Mouse (Mus musculus): ENCODE measurements around the gene Mcm2. TPM values are rescaled to one million over a fixed set of nuclear protein-coding genes. Genes with fewer than 3 reads are reported as not detected.

Mcm2 gene
- total RNA-seq, 2 experiments from 2014 or later, result 175 to 236 TPM

DNA sequence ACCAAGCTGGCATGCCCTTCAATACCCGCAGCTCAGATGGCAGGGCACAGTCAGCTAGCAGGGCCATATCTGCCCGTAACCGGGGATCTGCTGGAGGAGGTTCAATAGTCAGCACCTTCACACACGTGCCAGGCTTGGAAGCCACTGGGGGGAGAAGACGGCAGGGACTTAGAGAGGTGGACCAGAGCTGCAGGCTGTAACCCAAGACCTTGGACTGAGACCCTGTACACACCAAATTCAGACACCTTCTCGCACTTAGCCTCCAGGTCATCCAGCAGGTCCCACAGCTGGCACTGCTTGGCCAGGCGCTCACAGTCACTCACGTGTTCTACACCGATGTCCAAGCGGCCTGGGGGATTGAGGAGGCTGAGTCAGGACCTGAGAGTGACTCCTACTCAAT is 60.0 kb downstream of the Mcm2 start:
- no peak for ATAC-seq (replicated peaks; ENCODE audit: low FRiP score, low TSS enrichment, poor library complexity, severe bottlenecking)

DNA sequence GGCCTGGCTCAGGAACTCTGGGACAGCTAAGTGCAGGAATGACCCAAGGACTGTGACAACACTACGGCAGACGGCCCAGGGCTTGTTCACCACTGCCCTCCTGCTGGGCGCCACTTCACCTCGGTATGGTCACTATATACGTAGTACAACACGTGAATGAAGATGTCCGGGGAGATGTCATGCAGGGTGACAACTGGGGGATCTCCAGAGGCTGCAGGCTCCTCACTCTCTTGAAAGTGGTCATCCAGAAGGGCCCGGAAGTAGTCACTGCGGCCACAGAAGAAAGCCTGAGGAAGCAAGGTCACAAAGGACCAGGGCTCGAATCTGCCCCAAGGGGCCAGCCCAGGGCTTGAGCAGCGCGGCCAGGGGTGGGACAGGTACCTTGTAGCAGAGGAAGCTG is 60.6 kb downstream of the Mcm2 start:
- ATAC-seq (replicated peaks; ENCODE audit: low FRiP score, low TSS enrichment, poor library complexity, severe bottlenecking), result no peak

DNA sequence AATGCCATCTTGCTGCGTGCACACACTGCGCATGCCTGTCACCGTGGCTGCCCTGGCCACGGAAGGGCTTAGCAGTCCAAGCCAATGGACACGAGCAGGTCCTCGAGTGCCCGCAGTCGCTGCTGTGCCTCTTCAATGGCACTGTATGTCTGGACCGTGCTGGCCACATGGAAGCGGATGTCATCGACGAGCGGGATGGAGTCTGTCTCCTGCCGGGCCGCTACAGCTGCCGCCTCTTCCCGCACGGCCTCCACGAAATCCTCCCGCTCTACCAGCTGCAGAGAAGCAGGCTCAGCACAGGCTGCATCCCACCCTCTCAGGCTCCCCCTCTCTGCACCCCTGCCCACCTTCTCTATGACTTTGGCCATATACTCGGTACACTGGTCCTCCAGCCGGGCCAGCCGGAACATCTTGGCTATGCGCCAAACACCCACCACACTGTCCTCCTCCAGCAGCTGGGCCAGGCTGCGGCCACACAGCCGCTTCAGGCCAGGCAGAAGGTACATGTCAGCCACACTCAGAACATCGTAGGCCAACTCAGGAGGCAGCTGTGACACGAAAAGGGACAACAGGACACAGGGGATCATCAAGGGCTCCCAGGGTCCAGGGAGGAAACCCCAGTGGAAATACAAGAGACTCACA is 62.3 kb downstream of the Mcm2 start:
- no peak for ATAC-seq (replicated peaks; ENCODE audit: low FRiP score, low TSS enrichment, poor library complexity, severe bottlenecking)

DNA sequence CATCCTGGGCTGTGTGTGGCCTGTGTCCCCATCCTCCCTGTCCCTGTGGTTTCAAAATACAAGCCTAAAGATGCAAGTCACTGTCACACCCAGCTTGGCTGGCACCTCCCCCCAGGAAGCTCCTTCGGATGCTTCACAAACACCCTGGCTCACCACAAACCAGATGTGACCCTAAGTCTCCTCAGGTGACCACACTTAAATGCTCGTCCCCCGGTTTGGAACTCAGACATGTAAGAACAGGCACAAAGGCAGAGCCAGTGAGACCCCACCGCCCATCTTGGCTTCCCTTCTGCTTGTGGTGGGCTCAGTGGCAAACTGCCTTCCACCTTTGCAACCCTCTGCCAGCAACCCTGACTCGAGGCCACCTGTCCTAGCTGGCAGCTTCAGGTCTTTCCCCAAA is 63.5 kb downstream of the Mcm2 start:
- ATAC-seq (replicated peaks; ENCODE audit: low FRiP score, low TSS enrichment, poor library complexity, severe bottlenecking), result peak; percentile 5; the same call in 1 of the 2 replicates

Other genes starting within 250 kb of the Mcm2 start
- 17.9 and 19.1 TPM in 2 replicates for gene Mgll, start 174.4 kb downstream of the Mcm2 start, total RNA-seq (2014; fragmentation: Nextera tagmentation)
- gene Mgll, start 174.4 kb downstream of the Mcm2 start, total RNA-seq (2017), result 8.9 and 9.3 TPM in 2 replicates
- gene Abtb1, start 56.8 kb downstream of the Mcm2 start, total RNA-seq (2014; fragmentation: Nextera tagmentation), result 16.9 and 47.2 TPM in 2 replicates
- gene Abtb1, start 56.8 kb downstream of the Mcm2 start, total RNA-seq (2017), result 30.6 and 44.0 TPM in 2 replicates
- gene Podxl2, start 23.7 kb downstream of the Mcm2 start, total RNA-seq (2014; fragmentation: Nextera tagmentation), result 6.6 TPM in 1 of 2 replicates, not detected in the other
- gene Podxl2, start 23.7 kb downstream of the Mcm2 start, total RNA-seq (2017), result not detected in 2 replicates
- gene Tpra1, start 3.5 kb upstream of the Mcm2 start, total RNA-seq (2014; fragmentation: Nextera tagmentation), result 31.4 and 39.7 TPM in 2 replicates
- gene Tpra1, start 3.5 kb upstream of the Mcm2 start, total RNA-seq (2017), result 25.6 and 27.6 TPM in 2 replicates

Data from megakaryocyte-erythroid progenitor cell, adult 5-6 weeks (primary cell).